Mouse (Mus musculus) heart, postnatal 0 days (tissue): ENCODE results near the gene Zc3hav1l. TPM values are rescaled to one million over a fixed set of nuclear protein-coding genes. Genes with fewer than 3 reads are reported as not detected.
A peak's percentile ranks its signal among the peaks of the same experiment; 100 is the strongest.

ENCODE experiments used
- ATAC-seq: fragments of 200-750 bp; cut with Nextera tagmentation; 2 replicates; pipeline ENCODE4 v1.8.0; 2017; ENCODE audit warnings: low read depth, moderate number of reproducible peaks, moderate library complexity; ENCODE audit not compliant: insufficient read depth
- DNase-seq: peaks from one replicate; pipeline ENCODE4 v3.0.0-alpha.2; 2016; ENCODE audit warnings: low spot score
- H3K27ac ChIP-seq: fragments of 300-500 bp; sonication (generic); 2 replicates; pipeline ENCODE4 v1.5.1; 2014; ENCODE audit warnings: low read depth, mild to moderate bottlenecking
- H3K27me3 ChIP-seq: fragments of 300-500 bp; sonication (generic); 2 replicates; pipeline ENCODE4 v1.6.1; 2014; ENCODE audit warnings: low read length, mixed read lengths; ENCODE audit not compliant: control insufficient read depth, insufficient read depth
- H3K36me3 ChIP-seq: fragments of 300-500 bp; sonication (generic); replicated peaks from 2 replicates; pipeline ENCODE4 v1.6.1; 2014; ENCODE audit warnings: low read length, mixed read lengths; ENCODE audit not compliant: control insufficient read depth, insufficient read depth
- H3K4me1 ChIP-seq: fragments of 300-500 bp; sonication (generic); 2 replicates; pipeline ENCODE4 v1.6.1; 2014; ENCODE audit warnings: antibody characterized with exemption; ENCODE audit not compliant: control insufficient read depth, insufficient read depth
- H3K4me2 ChIP-seq: fragments of 300-500 bp; sonication (generic); 2 replicates; pipeline ENCODE4 v1.6.1; 2014; ENCODE audit warnings: low read depth, mild to moderate bottlenecking, low read length, moderate library complexity
- H3K4me3 ChIP-seq: fragments of 300-500 bp; sonication (generic); 2 replicates; pipeline ENCODE4 v1.5.1; 2014; ENCODE audit warnings: low read depth, low read length
- H3K9ac ChIP-seq: fragments of 300-500 bp; sonication (generic); replicated peaks from 2 replicates; pipeline ENCODE4 v1.6.1; 2014; ENCODE audit warnings: low read depth, low read length, mixed read lengths
- H3K9me3 ChIP-seq: fragments of 300-500 bp; sonication (generic); replicated peaks from 2 replicates; pipeline ENCODE4 v1.6.1; 2016; ENCODE audit warnings: low read length; ENCODE audit not compliant: control insufficient read depth
- CTCF ChIP-seq: IDR thresholded peaks from 2 replicates; pipeline ENCODE4 v1.5.1; 2016; ENCODE audit warnings: antibody characterized with exemption, control low read depth, low read depth
- EP300 ChIP-seq: IDR thresholded peaks from 2 replicates; pipeline ENCODE4 v1.6.1; 2016; ENCODE audit warnings: antibody characterized with exemption, low read depth
- WGBS: fragments of 180-500 bp; shearing (Covaris S2); extraction: QIAGEN DNeasy Blood & Tissue Kit; methylation state at CpG from one replicate; pipeline ENCODE4 v1.1.7; 2014; 5-methylcytosine and 5-hydroxymethylcytosine counted together
- polyA plus RNA-seq: library from polyadenylated mRNA; unstranded; fragments of >200 nt; fragmentation: Nextera tagmentation; extraction: Ambion mirVana; gene quantifications from 2 replicates; pipeline ENCODE4 v1.2.1, GENCODE M21; 2015
- total RNA-seq: library from RNA; depleted of rRNA; stranded (reverse); fragments of >200 nt; gene quantifications from 2 replicates; pipeline ENCODE4 v1.2.3, GENCODE M21; 2014; ENCODE audit warnings: low replicate concordance; rRNA removed

The Zc3hav1l gene
- total RNA-seq: 4.7 and 7.3 TPM in 2 replicates
- polyA plus RNA-seq: 2.2 TPM in 2 replicates

DNA sequence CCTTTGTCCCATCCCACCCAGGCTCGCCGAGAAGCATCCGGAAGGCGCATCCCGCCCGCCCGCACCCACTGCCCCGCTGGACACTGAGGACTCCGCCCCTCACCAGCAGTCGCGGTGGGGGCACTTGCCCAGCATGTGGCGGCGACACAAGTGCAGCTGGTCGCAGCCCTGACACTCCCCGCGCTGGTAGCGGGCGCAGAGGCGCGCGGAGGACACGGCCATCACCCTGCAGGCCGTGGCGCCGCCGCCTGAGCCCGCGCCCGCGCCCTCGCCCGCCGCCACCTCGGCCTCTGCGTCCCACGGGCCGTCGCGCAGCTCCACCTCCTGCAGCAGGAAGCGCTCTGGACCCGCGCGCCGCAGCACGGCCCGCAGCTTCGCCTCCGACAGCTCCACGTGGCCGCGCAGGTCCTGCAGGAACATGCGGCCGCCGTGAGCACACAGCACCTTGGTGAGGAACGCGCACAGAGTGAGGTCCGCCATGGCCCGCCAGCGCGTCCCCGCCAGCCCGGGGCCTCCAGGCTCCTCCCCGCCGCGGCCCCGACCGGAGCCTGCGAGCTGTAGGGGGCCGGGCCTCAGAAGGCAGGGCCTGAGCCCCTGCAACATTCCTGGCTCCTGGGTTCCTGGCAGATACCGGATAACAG lies at the start of gene Zc3hav1l:
Zc3hav1l (minus strand) TSS at position 499 of the 641 bp plus-strand sequence.
- Histone ChIP-seq H3K9me3 (0 out of 2 replicates have a peak, but pooled peaks cover 8% of the 10 kb centered on the region), H3K9ac (peak within 1 kb of the TSS; percentile 89), H3K4me2 (peak within 1 kb of the TSS; percentile 78), H3K4me3 (peak within 1 kb of the TSS; percentile 98), H3K36me3 (peaks cover 26% of the 10 kb centered on the region), H3K27me3 (no peaks in the 10 kb centered on the region), H3K27ac (peak within 1 kb of the TSS; percentile 93), H3K4me1 (0 out of 2 replicates have a peak, but pooled peaks cover 4% of the 10 kb centered on the region)
- TF ChIP-seq CTCF (no peak), EP300 (no peak)
- ATAC-seq (peak; percentile 97), DNase-seq (peak; percentile 79)
- under 1% methylated on average over 53 of the region's 70 CpGs for WGBS

DNA sequence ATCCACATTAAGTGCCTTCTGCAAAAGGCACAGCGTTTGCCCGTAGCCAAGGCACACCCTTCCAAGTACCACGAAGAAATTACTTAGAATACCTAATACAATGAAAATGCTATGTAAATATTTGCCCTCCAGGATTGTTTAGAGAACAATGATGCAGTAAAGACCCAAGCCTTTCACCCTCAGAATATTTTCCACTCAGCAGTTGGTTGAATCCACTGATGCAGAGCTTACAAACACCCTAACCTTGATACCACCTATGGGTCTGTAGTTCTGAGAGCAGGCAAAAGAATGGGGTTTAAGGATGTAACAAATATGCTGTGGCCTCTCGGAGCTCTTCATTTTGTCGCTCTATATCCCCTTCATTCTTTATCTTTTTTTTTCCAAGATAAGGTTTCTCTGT lies 48.8 kb upstream of the Zc3hav1l start:
- DNase-seq (no peak), ATAC-seq (no peak)
- Histone ChIP-seq H3K9ac (no peak overlapping the region), H3K27ac (no peak overlapping the region), H3K4me2 (no peak overlapping the region), H3K9me3 (no peaks in the 10 kb centered on the region), H3K36me3 (no peaks in the 10 kb centered on the region; the same call in 1 of the 2 replicates), H3K4me1 (peaks cover 22% of the 10 kb centered on the region), H3K4me3 (no peak overlapping the region), H3K27me3 (peaks cover 8% of the 10 kb centered on the region; the same call in 1 of the 2 replicates)
- no peak for TF ChIP-seq EP300
- TF ChIP-seq CTCF: no peak
- 66% methylated on average over 5 of the region's 5 CpGs for WGBS

DNA sequence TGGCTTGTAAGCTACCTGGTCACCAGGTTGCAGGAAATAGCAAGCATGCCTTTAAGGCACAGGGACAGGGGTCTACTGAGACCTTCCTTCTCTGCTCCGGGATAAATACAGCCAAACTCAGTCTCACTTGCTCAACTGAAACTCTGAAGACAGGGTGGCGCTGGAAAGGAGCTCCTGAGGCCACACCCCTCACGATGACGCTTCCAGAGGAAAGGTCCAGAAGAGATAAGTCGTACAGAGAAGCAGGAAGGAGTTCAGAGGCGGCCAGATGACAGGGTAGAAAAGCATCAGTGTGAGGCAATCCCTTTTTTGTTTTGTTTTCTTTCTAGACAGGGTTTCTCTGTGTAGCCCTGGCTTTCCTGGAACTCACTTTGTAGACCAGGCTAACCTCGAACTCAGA lies 46.7 kb upstream of the Zc3hav1l start:
- no peak overlapping the region for H3K4me3 ChIP-seq
- H3K9me3 ChIP-seq: no peaks in the 10 kb centered on the region
- 31% methylated on average over 7 of the region's 7 CpGs for WGBS
- TF ChIP-seq CTCF: no peak
- no peak for TF ChIP-seq EP300
- H3K27me3 ChIP-seq: no peaks in the 10 kb centered on the region
- peak; percentile 64 for DNase-seq
- peaks cover 26% of the 10 kb centered on the region for H3K4me1 ChIP-seq
- ATAC-seq: peak; percentile 30; the same call in 1 of the 2 replicates
- no peaks in the 10 kb centered on the region; the same call in 1 of the 2 replicates for H3K36me3 ChIP-seq
- H3K4me2 ChIP-seq: 0 out of 2 replicates have a peak overlapping the region, but pooled peaks have one; percentile 6
- H3K27ac ChIP-seq: no peak overlapping the region
- H3K9ac ChIP-seq: no peak overlapping the region

DNA sequence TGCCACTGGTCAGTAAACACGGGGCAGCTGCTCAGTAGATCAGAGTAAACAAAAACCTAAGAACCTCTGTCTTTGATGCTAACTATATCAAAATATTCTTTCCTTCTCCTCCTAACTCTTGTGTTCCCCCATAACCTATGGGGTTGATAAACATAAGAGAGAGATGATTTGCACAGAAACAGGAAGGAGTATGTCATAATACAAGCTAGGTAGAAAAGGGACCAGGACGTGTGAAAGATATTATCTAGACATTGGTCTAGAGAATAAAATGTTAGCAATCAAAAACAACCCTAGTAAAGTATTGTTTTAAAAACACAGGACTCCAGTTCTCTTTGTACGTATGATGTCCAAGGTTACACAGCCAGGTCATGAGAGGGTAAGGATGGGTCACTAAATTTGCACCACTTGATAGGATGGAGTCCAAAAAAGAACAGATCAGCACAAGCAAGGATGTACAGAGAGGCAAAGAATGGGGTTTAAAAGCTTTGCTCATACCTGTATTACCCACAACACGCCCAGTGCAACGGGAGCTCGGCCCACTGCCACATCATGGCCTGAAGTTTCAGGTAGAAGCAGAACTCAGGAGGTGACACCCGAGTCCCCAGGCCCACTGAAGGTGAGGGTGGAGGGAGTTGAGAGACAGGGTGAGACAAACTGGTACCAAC lies 45.1 kb upstream of the Zc3hav1l start:
- no peaks in the 10 kb centered on the region for H3K27me3 ChIP-seq
- peaks cover 21% of the 10 kb centered on the region for H3K4me1 ChIP-seq
- no peak overlapping the region for H3K4me2 ChIP-seq
- no peak overlapping the region for H3K9ac ChIP-seq
- H3K9me3 ChIP-seq: no peaks in the 10 kb centered on the region
- no peak for TF ChIP-seq EP300
- no peak for TF ChIP-seq CTCF
- H3K4me3 ChIP-seq: no peak overlapping the region
- peaks cover 11% of the 10 kb centered on the region for H3K36me3 ChIP-seq
- no peak overlapping the region for H3K27ac ChIP-seq
- DNase-seq: no peak
- ATAC-seq: no peak
- 75% methylated on average over 7 of the region's 7 CpGs for WGBS

DNA sequence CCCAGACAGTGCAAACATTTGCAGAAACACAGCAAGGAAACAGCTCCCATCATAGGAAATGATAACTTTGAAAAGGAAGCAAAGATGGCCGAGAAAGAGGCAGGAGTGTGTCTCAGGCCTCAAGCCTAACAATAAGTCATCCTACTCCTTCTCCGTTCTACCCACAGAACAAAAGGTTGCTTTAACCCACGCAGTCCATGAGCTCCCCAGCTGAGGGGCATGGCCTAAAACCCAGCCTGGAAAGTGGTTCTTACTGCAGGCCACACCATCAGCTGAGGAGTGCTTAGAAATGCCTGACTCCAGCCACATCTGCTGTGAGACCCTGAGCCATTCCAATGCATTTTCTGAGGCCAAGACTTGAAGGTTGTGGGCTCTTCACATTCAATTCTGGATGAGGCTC lies 44.5 kb upstream of the Zc3hav1l start:
- H3K4me2 ChIP-seq: no peak overlapping the region
- TF ChIP-seq CTCF (no peak), EP300 (no peak)
- 69% methylated on average over 3 of the region's 3 CpGs for WGBS
- no peak overlapping the region for H3K27ac ChIP-seq
- no peaks in the 10 kb centered on the region for H3K9me3 ChIP-seq
- ATAC-seq: no peak
- H3K9ac ChIP-seq: no peak overlapping the region
- H3K4me1 ChIP-seq: peaks cover 21% of the 10 kb centered on the region
- no peaks in the 10 kb centered on the region for H3K27me3 ChIP-seq
- DNase-seq: no peak
- H3K4me3 ChIP-seq: no peak overlapping the region
- peaks cover 16% of the 10 kb centered on the region for H3K36me3 ChIP-seq
